Mouse (Mus musculus): Measurements from ENCODE around the gene 1700067K01Rik.

DNA sequence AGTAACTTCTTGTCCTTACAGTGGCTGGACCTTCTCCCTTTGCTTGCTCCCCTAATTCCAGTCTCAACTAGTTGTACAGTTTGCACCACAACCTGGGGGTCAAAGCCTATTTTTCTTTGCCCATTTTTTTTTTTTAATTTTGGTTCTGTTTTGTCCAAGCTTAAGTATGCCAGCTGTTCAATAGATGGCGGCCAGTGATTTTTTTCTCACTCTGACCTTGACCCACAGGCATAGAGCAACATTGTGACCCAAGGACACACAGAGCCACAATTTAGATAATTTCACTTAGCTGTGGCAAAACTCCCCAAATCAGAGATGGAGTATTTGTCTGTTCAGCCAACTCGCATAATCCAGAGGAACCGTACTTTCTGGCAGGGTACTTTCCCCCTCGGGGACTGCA is 30.2 kb upstream of the 1700067K01Rik start:
- TF ChIP-seq CTCF (IDR thresholded peaks at IDR 0.05; ENCODE audit: insufficient read depth, low read depth, low read length) (no peak), POLR2A (IDR thresholded peaks at IDR 0.05; ENCODE audit: insufficient read depth, low read depth, low read length) (no peak)

Data from olfactory bulb, adult 2 months (tissue).